Mouse (Mus musculus) liver, adult 2 months (tissue): Measurements from ENCODE around the gene Tmem179.

ENCODE experiments used
- CTCF ChIP-seq: fragments of 200-500 bp; IDR thresholded peaks from 2 replicates; pipeline ENCODE4 v1.5.1; 2011; ENCODE audit warnings: low read depth, low read length, control low read depth
- POLR2A ChIP-seq: fragments of 200-500 bp; IDR thresholded peaks from 2 replicates; pipeline ENCODE4 v1.6.1; 2011; ENCODE audit warnings: low read length, control low read depth; ENCODE audit not compliant: insufficient read depth; ENCODE audit errors: extremely low read depth

- no peak for TF ChIP-seq CTCF
- TF ChIP-seq POLR2A = no peak
Observed at GRCm38 (mm10) chr12:112465928-112466327, 50.6 kb downstream of the Tmem179 start.
